Mouse (Mus musculus): ENCODE measurements around the gene Sap30bp.

Sap30bp gene

GRCm38 (mm10) chr11:115955195-115955858, 22.2 kb downstream of the Sap30bp start:
- DNase-seq (ENCODE audit: low read depth, low spot score): no peak

- DNase-seq (ENCODE audit: low read depth, low spot score): peak; percentile 29
These were observed 23.4 kb downstream of the Sap30bp start for GRCm38 (mm10) chr11:115956453-115956852.

DNA sequence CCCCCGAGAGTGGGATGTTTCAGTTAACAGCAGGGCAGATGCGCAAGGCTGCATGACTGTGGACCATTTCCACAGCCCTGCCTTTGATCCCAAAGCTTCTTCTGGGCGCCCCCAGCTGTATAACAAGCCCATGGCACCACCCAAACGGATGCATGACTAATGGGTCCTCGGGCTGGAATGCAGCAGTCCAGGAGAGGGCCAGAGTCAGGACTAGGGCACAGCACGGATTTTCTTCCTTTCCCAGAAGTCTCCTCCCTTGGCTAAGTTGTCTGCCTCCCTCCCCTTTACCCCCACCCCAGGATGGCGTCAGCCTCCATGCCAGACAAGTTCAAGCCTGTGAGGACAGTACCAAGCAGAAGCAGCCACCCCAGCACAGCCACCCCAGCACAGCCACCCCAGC, 24.9 kb downstream of the Sap30bp start:
- DNase-seq (ENCODE audit: low read depth, low spot score): no peak

GRCm38 (mm10) chr11:115959018-115959417, 25.9 kb downstream of the Sap30bp start:
- no peak for DNase-seq (ENCODE audit: low read depth, low spot score)

DNA sequence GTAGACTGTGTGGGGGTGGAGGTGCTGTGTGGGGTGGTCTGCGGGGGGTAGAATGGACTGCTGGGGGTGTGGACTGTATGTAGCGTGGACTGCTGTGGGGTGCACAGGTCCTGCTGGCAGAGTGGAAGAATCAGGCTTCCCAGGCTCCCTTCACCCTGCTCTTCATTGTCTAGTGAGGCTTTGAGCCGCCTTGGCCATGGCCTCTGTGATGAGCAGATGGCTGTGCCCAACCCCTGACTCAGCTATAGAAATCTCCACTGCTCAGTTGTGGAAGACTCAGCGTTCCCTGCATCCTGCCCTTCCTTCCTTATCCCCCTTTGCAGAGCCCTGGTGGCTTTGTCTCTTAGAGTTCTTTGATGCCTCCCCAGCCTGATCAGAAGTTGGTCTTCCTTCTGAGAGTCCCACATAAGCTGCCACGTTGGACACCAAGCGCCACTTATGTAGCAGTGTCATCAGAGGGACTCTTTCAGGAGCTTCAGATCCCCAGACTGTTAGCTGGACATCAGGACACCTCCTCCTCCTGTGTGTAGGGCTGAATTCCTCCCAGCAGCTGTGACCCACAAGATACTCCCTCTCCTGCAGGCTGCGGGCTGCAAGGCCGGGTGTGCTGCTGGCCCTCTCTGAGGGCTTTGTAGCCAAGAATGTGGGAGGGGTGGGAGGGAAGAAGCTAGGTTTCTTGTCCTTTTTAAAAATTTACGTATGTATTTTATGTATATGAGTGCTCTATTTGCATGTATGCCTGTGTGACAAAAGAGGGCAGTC, 29.8 kb downstream of the Sap30bp start:
- no peak for DNase-seq (ENCODE audit: low read depth, low spot score)

- no peak for DNase-seq (ENCODE audit: low read depth, low spot score)
These were observed 32.0 kb downstream of the Sap30bp start for GRCm38 (mm10) chr11:115964977-115965604.

DNA sequence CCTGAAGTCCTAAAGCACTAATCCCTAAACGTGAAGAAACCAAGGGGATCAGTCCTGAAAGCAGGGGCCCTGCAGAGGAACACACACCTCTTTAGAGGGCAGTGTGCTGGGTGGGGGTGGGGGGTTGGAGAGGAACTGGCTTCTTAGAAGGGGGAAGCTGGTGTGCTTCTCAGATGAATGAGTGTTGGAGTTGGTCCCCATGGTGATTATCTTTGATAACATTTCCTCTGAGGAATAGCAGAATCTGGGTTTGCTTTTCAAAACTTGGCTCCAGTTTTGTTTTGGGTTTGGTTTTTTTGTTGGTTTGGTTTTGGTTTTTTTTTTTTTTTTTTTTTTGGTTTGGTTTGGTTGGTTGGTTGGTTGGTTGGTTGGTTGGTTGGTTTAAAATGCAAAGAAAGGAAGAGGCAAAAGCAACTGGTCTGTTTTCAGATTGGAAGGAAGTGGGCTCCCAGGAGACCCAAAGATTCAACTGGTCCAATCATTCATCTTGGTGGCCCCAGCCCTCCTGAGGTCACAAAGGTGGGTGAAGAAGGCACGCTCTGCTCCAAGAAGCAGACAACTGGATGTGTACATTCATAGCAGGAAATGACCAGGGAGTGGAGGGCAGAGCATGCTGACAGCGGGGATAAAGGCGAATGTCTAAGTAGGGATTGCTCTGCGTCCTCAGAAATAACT, 35.8 kb downstream of the Sap30bp start:
- no peak for DNase-seq (ENCODE audit: low read depth, low spot score)

DNA sequence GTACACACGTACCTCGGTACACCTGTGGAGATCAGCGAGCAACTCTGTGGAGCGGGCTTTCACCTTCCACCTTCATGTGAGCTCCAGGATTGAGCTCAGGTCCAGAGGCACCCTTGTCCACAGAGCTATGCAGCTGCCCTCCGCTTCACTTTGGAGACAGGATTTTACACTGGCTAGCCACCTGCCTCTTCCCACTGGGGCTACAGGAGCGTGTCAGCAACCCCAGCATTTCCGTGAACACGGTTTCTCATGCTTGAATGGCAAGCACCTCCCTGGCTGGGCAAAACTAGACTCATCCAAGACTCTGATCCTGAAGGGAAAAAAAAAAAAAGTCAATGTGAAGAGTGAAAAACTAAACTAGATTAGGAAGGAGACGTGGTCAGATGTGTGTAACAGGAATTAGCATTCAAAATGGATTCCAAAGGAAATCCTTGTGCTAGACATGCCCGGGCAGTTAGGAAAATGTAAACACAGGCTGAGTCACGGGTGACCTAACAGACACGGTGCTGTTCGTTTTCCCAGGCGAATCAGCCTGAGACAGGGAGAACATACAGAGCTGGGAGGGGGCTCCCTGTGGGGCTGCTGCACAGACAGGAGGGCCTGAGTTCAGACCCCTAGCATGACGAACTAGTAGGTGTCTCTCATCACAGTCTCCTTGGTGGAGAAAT, 37.1 kb downstream of the Sap30bp start:
- DNase-seq (ENCODE audit: low read depth, low spot score): no peak

- DNase-seq (ENCODE audit: low read depth, low spot score): no peak
These were observed 37.9 kb downstream of the Sap30bp start for GRCm38 (mm10) chr11:115971016-115971415.

DNA sequence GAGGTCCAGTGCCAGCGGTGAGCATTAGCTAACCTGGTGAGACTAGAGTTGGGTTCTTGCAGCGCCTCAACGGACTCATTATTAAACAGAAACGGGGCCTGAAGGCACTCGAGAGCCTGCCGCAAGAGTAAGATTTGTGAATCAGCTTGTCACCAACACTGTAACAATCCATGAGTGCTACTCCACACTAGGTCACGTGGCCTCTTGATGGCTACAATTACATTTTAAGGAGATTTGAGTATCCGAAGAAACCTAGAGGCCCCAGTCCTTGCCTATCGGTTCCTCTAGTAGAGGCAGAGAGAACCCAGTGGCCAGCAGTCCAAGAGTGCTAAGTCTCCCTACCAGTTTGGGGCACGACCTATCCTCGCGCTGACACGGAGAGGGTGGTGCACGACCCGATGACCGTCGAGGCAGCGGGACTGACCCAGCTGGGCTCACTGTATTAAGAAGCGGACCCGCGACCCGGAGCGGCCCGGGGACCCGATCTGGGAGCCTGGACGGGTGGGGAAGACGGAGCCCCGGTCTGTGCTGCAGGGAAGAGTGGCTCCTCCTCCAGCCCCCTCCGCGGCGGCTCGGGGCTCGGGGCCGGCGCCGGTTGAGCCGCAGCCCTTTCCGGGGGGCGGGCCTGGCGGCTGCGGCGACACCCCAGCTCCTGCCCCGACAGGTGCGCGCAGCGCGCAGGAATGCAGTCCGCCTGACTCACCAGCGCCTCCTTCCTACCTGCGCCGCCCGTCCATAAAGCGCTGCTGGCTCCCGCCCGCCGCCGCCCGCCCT, 41.4 kb downstream of the Sap30bp start, which contains the start of gene Itgb4:
Itgb4 (plus strand) TSS at position 401 of the 774 bp plus-strand sequence.
- DNase-seq (ENCODE audit: low read depth, low spot score): no peak

GRCm38 (mm10) chr11:115975083-115975420, 42.0 kb downstream of the Sap30bp start:
- DNase-seq (ENCODE audit: low read depth, low spot score): no peak

DNA sequence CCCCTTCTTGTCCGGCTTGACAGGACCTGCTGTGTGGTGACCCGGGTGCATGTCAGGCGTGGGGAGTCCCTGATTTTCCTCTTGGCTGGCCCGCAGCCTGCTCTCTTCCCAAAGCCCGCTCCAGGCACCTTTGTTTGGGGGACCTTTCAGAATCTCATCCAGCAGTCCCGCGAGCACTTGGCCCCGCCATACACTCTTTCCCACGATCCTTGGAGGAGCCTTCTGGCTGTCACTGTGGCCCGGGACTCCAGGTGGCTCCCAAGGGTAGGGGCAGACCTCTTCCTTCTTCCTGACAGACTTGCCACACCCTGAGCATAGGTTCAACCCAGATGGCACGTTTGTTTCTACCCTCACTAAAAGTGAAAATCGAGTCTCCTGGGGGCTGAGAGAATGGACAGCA, 42.5 kb downstream of the Sap30bp start:
- DNase-seq (ENCODE audit: low read depth, low spot score): no peak

DNA sequence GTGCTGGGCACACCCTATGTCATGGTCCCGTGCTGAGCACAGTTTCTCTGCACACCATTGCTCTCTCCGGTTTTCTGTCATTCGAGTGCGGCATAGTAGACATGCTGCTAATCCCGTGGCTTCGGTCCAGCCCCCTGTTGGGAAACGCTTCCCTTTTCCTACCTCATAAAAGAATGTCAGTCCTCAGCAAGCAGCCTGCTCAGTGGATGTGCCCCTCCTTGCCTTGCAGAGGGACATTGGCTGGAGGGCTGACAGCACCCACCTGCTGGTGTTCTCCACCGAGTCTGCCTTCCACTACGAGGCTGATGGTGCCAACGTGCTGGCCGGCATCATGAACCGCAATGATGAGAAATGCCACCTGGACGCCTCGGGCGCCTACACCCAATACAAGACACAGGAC, 49.4 kb downstream of the Sap30bp start:
- DNase-seq (ENCODE audit: low read depth, low spot score): no peak

- no peak for DNase-seq (ENCODE audit: low read depth, low spot score)
These were observed 50.2 kb downstream of the Sap30bp start for GRCm38 (mm10) chr11:115983291-115983690.

- DNase-seq (ENCODE audit: low read depth, low spot score): no peak
These were observed 56.6 kb downstream of the Sap30bp start for GRCm38 (mm10) chr11:115989686-115990085.

GRCm38 (mm10) chr11:115992098-115992497, 59.0 kb downstream of the Sap30bp start:
- no peak for DNase-seq (ENCODE audit: low read depth, low spot score)

DNA sequence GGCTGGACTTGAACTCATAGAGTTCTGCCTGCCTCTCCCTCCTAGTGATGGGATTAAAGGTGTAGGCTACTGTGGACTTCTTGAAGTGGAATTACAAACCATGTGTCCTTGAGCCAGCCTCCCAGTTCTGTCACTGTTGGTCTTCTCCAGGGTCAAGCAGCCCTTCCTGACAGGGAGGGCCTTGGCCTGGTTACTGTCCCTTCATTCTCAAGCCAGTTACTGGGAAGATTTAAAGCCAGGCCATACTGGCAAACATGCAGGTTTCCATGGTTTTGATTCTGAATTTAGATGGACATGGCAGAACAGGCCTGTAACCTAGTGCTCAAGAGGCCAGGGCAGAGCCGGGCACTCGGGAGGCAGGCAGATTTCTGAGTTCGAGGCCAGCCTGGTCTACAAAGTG, 62.2 kb downstream of the Sap30bp start:
- no peak for DNase-seq (ENCODE audit: low read depth, low spot score)

DNA sequence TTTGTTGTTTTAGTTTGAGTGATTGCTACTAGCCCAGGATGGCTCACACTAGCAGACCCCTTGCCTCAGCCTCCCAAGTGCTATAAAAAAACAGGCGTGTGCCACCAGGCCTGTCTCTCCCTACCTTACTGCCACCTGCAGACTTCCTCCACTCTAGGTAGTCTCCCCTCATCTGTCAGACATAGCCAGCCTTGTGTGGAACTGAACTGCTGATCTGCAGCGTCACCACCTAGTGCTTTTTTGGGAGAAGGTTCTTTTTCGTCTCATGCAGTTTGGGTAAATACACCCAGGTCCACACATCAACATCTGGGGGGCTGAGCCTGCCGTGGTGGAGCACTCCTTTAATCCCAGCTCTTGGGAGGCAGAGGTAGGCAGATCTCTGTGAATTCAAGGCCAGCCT, 64.0 kb downstream of the Sap30bp start:
- DNase-seq (ENCODE audit: low read depth, low spot score): no peak

GRCm38 (mm10) chr11:115997662-115998061, 64.6 kb downstream of the Sap30bp start:
- DNase-seq (ENCODE audit: low read depth, low spot score): no peak

GRCm38 (mm10) chr11:115999027-115999426, 65.9 kb downstream of the Sap30bp start:
- no peak for DNase-seq (ENCODE audit: low read depth, low spot score)

Data from embryo, embryonic 11.5 days (tissue).